Mouse (Mus musculus) right cerebral cortex, adult 18-20 months (tissue): ENCODE measurements around the gene Eid3.

Experiments
- DNase-seq: peaks from one replicate; pipeline ENCODE4 v3.0.0; 2022; ENCODE audit warnings: mixed read lengths

The Eid3 gene

DNA sequence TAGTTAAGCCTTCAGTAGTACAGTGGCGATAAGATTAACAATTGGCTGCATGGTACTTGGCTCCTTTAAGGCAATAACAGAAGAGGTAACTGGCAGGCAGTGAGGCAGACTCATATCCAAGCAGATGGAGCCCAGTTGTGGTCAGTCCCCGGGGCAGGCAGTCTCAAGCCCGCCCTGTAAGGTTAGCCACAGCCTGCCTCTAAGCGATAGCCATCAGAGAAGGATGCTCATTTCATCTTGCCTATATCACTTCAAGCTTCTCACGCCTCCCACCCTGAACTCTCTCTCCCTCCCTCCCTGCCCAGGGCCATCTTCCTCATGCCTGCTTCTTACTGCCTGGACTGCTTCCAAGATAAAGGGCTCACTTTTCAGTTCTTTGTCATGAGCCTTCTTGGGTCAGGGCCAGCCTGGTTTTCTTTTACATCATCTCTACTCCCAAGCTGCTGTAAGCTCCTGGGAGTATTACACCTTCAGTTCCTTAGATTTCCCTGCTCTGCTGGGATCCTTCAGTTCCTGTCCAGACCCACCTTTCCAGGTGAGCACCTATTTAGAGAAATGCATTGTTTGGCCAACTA, 3.2 kb upstream of the Eid3 start:
- DNase-seq = no peak

DNA sequence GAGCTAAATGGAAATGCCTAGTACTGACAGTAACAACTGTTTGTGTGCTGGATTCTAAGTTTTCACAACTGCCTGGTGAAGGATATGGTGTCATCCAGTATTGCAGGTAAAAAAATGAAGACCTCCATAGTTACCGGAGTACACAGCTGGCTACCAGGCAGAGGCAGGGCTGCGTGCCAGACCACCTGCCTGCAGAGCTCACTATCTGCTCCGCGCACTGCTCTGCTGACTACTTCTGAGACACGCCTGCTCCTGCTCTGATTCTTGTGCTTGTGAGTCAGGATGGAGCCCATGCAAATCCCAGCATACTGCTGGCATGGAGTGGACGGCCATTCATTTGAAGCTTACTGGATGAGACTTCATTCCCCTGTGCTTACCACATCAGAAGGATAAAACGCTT, 2.6 kb upstream of the Eid3 start:
- DNase-seq = no peak

DNA sequence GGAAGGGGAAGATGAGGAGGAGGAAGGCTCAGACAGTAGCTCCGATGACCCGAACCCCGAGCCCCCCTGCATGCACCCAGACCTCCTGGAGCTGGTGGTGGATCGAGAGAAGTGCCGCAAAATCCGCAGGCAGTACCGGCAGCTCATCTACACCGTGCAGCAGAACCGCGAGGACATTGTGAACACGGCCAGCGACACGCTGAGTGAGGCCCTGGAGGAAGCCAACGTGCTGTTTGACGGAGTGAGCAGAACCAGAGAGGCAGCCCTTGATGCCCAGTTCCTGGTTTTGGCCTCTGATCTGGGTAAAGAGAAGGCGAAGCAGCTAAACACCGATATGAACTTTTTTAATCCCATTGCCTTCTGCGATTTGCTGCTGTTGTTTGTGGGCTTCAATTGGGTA, 406 bp downstream of the Eid3 start:
- DNase-seq = no peak

DNA sequence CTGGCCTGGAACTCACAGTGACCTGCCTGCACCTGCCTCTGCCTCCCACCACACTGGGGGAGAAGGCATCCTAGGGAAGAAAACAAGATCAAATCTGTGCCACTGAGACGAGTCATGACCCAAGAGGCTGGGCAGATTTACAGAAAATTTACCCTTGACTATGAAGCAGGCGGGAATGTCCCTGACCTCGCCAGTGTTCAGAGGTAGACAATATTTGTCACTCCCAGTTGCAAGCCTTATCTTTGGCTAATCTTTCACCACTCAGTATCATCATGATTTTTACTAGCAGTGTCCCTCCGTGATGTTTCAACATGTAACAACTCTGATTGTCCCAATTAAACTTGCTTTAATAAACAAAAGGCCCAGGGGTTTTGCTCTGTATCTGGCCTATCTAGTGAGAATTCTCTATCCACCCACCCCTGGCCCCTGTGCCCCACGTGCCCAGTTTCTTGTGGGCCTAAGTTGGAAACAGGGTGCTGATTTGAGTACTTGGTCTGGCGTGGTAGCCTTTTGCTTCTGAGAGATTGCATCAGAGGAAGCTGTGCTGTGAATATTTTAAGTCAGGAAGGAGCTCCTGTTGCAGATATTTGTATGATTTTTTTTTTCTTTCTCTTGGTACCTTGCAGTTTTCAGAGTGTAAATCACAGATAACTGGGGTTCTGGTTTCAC, 2.1 kb downstream of the Eid3 start:
- no peak for DNase-seq

DNA sequence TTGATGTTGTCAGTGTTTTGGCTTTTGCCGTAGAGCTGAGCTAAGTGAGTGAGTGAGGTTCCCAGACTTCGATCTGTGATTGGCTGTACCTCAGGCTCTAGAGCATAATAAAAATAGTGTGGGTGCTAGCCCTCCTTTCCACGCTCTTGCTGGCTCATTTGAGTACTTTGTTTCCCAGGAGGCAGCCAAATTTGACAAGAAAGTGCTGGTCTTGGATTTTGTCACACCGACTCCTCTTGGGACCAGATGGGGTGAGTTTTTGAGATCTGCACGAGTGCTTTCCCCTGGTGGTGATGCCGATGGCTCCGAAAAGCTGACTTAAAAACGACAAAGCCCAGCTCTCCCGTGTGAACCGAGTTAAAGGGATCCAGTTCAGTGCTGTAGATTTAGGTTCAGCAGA, 9.0 kb downstream of the Eid3 start:
- DNase-seq = no peak

DNA sequence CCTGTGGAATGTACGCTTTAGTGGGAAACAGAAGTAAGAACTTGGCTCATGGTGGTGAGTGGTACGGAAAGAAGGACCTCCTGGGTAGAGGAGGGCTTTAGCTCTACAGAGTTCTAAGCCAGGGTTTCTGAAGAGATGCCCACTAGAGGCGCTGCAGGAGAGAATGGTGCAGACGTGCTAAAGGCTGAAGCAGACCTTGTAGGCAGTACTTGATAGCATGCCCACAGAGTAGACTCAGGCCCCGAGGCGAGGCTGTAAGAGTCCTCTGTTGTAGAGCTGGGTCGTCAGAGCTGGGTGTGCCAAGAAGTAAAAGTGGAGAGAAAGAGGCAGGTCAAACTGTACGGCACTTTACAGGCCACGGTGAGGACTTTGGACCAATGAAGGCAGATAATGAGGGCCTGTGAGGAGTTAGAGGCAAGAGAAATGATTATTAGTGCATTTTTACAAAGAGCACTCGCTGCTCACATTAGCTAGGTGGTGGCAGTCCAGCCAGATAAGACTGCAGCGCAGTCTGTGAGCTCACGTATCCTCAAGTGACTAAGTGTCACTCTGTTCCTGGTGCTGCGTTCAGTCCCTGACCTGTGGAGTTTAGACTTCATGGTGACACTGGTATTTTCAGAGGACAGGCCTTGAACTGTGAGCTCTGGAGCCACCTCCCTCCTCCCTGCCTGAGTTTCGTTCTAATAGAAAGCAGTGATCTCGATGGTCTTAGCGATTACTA, 9.8 kb downstream of the Eid3 start:
- DNase-seq = peak; percentile 34

DNA sequence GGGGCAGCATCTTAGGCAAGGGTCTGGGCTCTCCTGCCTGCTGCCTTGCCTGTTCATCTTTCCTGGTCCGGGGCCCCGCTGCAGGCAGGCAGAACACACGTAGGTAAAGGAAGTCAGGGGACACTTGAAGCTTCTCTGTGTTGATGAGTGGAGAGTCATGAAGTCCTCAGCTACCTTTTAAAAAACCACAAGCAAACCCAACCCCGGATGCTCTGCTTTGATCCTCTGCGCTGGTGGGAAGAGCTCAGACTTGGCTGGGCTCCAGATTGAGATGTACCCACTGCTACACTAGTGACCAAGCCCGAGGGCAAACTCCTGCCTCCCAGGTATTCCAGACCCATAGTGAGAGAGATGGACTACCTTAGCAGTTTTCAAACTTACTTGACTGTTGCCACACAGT, 20.9 kb downstream of the Eid3 start:
- no peak for DNase-seq

DNA sequence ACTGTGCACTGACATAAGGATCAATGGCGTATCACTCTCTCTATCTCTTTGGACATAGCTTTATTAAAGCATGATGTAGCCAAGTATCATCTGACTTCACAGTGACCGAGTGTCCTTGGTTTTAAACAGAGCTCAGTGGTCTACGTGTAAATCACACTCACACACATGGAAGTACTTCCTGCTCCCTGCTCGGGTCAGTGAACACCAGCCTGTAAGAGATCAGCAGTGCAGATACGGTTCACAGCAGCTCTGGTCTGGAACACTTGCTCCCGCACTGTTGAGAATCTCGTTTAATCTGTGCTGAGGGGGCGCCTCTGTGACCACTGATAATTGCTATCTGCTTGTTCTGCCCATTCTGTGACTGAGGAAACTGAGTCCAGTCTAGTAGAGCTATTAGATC, 22.1 kb downstream of the Eid3 start:
- DNase-seq = no peak

DNA sequence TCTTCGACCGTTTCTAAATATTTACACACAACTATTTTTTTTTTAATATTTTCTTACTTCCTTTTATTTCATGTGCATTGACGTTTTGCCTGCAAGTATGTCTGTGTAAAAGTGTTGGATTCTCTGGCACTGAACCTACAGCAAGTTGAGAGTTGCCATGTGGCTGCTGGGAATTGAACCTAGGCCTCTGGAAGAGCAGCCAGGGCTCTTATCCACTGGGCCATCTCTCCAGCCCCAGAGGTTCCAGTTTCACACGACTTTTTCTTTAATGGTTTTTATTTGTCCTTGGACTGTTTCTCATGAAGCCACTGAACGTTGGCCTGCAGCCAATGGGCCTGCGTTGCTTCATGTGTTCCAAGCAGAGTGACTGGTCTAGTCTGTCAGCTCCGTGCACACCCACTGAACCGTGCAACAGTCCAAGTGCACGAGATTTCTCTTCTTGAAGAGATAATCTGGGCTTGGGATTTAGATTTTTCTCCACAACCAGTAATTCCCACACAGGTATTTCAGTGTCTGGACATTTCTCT, 23.1 kb downstream of the Eid3 start:
- DNase-seq = no peak

DNA sequence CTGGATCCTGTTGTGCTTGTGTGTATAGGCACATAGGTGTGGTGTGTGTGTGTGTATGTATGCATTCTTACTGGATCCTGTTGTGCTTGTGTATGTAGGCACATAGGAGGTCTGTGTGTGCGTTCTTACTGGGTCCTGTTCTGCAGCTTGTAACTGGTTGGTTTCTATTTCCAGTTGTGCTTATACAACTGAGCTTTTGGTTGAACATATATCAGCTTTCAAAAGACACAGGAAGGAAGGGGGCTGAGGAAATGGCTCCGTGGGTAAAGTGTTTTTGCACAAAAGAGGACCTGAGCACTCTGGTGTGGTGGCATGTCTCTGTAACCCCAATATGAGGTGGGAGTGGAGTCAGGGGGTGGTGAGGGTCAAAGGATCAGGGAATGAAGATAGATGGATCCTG, 24.5 kb downstream of the Eid3 start:
- no peak for DNase-seq

DNA sequence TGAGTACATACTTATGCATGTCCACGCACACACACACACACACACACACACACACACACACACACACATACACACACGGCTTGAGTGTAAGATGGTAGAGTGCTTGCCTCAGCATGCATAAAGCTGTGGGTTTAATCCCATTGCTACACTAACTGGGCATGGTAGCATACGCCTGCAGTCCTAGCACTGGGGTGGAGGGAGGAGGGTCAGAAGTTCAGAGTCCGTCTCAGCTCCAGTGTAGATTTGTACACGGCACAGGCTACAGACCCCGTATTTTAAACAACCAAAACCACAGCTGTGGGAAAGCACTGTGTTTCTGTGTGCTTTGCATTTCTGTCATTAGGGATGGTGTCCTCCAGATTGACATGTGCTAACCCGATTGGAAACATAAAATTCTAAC, 25.0 kb downstream of the Eid3 start:
- DNase-seq = no peak

DNA sequence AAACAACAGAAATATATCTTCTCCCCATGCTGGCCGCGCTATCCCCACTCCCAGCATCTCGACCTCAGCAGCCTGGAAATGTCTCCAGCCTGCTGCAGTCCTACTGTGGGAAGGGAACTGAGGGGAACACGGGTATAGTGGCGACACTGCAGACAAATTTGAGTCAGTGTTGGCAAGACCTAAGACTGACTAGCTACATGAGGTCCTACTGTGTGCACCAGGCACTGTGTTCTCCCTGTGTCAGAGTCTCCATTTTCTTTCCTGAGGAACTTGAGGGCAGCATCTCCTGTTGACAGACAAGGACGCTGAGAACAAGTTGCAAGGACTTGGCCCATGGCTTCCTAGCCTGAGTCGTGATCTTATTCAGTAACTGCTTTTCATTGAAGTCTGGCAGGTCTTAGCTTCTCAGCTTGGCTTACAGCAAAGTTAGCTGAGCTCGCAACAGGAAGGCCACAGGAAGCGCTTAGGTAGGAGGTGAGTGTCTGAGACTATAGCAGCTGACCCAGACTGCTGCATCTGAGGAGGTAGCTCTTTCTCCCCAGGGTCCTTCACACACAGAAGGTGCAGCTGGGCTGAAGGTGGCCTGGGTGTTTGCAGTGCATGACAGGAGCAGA, 26.1 kb downstream of the Eid3 start:
- DNase-seq = no peak

DNA sequence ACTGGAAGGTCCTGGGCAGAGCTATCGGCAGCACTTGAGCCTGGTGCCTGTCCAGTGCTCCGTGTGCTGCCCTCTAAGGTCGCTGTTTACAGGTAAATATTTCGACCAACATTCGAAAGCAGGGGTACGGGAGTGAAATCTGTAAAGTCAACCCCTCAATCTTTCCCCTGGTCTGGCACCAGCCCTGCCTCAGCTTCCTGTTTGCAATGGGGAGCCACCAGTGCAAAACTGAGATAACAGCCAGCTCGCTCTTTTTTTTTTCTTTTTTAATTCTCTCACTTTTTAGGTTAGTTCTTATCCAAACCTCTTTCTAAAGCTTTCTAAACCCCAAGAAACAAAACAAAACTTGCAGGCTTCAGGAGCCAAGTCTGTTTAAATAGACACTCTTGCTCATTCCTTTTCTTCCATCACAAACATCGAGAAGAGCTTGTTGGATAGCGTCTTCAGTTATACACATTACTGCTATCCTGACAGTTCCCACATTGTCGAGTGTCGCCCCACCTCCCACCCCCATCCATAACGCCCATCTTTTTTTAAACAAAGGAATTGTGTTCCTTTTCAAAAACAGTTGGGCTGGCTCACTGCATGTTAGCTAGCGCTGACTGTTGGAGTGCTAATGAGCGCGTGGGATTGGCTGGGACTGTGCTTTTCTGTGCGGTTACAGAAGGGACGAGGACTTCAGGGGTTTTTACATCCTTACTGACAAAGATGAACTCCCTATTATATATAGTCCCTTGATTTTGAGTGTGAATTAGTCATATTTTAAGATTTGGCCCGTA, 27.6 kb downstream of the Eid3 start:
- peak; percentile 71 for DNase-seq

DNA sequence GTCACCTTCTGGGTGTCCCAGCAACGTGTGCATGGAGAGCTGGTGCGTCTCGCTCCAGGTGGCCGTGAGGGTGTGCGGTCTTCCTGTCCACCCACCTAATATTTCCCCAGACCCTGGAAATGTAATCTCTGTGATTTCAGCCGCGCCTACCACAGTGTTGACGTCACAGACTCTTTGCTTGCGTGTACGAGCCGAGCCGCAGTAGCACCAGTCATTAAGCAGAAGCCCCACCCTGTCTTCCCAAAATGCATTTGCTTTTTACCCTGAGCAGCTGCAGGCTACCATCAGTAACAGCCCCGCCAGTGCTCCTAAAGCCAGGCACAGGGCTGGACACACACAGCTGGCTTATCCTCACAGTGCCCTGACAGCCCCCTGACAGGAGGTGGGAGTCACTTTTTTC, 31.5 kb downstream of the Eid3 start:
- DNase-seq = no peak

DNA sequence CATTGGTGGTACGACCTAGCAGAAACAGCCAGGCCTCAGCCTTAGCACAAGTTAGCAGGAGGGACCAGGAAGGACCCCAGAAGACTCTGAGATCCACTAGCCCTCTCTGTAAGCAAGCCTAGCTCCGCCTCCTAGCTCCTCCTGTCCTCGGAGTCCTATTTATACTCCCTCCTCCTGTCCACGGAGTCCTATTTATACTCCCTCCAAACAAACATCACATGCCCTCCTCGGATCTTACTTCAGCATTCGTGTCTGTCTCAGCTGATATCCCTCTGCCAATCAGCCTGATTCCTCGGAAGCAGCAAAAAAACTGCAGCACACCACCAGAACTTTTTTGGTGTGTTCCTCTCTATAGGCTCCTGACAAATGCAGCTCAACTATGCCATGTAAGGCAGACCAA, 32.5 kb downstream of the Eid3 start:
- DNase-seq = no peak

DNA sequence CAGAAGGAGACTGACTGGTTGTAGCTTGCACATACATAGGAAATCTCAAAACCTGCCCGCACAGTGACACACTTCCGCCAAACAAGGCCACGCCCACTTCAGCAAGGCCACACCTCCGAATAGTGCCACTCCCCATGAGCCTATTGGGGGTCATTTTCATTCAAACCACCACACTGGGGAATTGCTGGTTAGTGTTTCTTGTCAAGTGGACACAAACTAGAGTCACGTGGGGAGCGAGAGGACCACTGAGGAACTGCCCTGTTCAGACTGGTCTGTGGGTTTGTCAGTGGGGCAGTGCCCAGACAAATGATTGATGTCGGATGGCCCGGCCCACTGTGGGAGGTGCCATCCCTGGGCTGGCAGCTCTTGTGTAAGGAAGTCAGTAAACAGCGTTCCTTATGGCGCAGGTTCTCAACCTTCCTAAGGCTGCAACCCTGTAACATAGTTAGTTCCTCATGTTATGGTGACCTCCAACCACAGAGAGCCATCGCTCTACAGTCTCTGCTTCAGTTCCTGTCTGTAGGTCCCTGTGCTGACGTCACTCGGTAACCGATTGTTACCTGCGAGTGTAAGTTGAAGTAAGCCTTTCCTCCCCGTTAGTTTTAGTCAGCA, 33.5 kb downstream of the Eid3 start:
- DNase-seq = no peak

DNA sequence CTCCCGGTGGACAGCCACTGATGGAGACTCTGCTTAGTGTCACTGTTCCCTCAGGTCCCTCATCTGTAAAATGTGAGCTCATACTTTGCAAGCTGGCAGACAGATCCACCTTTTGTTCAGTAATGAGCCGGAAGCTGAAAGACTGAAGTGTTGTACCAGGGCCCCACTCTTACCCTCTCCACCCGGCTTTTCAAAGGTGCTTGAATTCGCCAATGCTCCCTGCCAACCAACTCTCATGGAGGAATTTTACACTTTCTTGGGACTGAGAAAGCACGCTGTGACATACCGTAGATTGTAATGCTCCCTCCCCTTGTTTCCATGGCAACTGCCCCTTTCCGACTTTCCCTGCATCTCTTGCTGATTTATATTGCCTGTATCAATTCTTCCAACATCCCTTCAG, 34.1 kb downstream of the Eid3 start:
- DNase-seq = peak; percentile 27

DNA sequence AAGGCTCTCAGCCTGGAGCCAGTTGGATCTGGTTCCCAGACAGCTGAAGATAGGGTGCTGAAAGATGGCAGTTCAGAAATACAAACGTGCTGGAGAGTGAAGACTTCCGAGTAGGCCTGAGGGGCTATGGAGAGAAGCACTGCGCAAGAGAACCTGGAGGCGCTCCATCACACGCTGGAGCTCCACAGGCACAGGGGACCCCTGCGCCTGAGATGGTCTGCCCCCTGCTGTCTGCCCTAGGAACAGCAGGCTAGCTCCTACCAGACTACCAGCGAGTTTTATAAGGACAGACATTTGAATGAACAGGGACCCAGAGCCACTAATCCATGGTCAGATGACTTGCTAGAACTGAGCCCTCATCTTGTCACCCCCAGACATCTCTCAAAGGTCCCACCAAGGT, 35.0 kb downstream of the Eid3 start:
- DNase-seq = peak; percentile 72

DNA sequence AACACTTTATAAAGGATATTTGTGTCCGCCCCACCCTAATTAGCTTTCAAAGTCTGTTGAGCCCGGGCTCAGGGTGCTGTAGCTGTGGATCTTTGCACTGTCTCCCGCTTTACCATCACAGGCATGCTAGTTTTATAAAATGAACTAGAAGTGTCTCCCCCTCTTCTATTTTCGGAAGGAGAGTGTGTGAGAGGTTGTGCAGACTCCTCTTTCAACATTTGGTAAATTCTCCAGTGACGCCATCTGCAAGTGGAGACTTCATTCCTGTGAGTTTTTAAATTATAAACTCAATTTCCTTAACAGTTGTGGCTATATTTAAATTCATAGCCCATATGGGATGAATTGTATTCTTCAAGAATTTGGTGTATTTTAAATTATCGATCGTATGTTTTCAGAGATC, 42.1 kb downstream of the Eid3 start:
- DNase-seq = no peak

DNA sequence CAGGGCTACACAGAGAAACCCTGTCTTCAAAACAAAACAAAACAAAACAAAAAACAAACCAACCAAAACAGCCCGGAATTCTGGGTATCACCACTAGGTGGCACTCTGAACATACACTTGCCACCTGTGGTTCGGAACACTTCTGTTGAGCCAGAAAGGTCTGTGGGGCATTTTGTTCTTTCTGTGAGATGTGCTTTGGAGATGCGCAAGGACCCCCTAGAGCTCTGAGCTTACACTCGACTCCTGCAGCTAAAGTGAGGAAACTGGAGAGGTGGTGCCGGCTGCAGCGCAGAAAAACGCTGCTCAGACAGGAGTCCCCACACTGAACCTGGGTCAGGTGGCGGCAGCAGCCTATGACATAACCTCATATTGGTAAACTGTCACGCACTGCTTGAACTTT, 43.0 kb downstream of the Eid3 start:
- DNase-seq = peak; percentile 34

DNA sequence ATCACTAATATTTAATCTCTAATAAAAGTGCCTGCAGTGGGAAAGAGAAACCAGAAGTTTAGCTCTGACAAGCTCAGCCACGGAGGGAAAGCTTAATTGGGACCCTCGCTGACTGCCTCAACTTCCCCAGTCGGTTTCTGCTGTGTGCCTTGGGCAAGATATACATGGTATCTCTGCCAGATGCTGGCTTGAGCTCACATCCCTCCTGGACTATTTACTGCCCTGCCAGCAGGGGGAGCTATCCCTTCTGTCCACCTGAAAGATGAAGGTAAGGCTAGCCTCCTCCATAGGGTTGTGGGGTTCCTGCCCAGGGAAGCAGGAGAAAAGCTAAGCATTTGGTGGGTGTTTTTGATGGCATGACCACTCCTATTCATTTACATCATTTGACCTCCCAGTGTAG, 43.8 kb downstream of the Eid3 start:
- no peak for DNase-seq

DNA sequence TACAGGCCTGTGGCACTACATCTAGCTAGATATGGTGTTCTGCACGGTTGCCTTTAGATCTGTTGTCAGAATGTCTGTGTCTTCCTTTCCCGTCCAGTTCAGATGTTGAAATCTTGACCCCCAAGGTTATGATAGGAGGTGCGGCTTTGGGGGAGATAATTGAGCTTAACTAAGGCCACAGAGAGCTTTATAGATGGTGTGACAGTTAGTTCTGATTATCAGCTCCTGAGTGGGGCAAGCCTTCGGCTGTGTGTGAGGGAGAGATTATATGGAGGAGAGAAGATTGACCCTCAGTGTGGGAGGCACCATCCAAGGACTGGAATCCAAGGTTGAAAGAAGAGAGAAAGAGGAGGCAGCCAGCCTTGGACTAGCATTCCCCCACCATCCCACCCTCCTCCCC, 46.8 kb downstream of the Eid3 start:
- no peak for DNase-seq

DNA sequence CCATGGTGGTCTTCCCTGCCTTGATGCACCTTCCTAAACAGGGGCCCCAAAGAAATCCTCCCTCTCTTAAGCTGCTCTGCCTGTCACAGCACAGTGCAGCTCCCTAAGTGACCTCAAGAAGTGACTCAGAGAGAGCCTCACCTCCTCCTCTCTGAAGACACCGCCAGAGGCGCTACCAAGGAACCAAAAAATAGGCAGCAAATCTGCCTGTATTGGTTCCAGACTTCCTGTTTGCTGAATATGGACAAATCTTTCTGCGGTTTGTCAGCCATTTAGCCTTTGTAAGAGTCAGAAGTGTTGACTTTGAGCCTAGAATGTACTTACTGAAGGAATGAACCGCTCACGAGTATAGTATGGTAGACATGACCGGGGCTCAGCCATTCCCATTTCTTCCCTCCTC, 47.3 kb downstream of the Eid3 start:
- no peak for DNase-seq
